Mouse (Mus musculus) layer of hippocampus, postnatal 10 days (tissue): ENCODE measurements around the gene Relb. TPM values are rescaled to one million over a fixed set of nuclear protein-coding genes. Genes with fewer than 3 reads are reported as not detected.

Experiments
- DNase-seq, 2 experiments: peaks; one replicate each; pipeline ENCODE4 v3.0.0; 2021; ENCODE audit warnings: low spot score in 2 of 2
- long read RNA-seq: library from polyadenylated mRNA; stranded (forward); transcript quantifications from one replicate; pipeline ENCODE4 v2.0.0, GENCODE M21; 2023
- total RNA-seq, 2 experiments: library from RNA; stranded (reverse); gene quantifications; 2 replicates each; pipeline ENCODE4 v1.2.3; 2021

Relb gene
- 10 to 100 TPM in 1 of 2 experiments, 1 to 10 TPM in 1; 9.2 to 10.8 TPM for total RNA-seq
- long read RNA-seq, partial matches to known transcripts: 0 of 11 reads
- long read RNA-seq, other reads (novel, unspliced or antisense): 8 of 11 reads

GRCm38 (mm10) chr7:19629361-19629734, at the start of gene Relb:
Gene Relb, minus strand, starts transcription at chr7:19629438.
- peak; percentile 93 to 94 for DNase-seq

- DNase-seq: no peak
These were observed 49.7 kb upstream of the Relb start for GRCm38 (mm10) chr7:19678901-19679300.

GRCm38 (mm10) chr7:19677872-19678271, 48.6 kb upstream of the Relb start, which contains the start of gene Apoc2:
Gene Apoc2, minus strand, starts transcription at chr7:19677941.
- no peak for DNase-seq

GRCm38 (mm10) chr7:19676662-19677061, 47.4 kb upstream of the Relb start:
- DNase-seq: no peak

- no peak for DNase-seq
These were observed 46.6 kb upstream of the Relb start for GRCm38 (mm10) chr7:19675824-19676223.

DNA sequence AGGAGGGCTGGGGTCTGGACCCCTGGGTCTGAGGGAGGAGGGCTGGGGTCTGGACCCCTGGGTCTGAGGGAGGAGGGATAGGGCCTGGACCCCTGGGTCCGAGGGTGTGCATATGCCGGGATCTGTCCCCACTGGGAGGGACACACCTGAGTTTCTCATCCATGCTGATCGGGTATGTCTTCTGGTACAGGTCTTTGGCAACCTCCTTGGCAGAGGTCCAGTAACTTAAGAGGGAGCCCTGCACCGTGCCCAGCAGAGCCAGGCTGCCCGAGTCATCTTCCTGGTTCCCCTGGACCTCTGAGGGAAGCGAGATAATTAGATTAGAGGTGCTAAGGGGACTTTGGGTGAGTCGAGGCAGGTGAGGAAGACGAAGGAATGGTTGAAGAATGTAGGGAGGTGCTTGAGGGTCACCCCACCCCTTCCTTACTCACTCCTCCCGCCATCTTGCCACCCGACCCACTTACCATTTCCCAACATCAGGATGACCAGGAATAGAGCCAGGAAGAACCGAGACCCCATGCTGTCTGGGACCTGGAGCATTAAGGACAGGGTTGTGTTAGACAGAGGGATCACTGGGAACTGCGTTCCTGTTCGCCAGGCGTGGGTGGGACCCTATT, 44.0 kb upstream of the Relb start:
- no peak for DNase-seq

GRCm38 (mm10) chr7:19671511-19671910, 42.3 kb upstream of the Relb start:
- no peak for DNase-seq

DNA sequence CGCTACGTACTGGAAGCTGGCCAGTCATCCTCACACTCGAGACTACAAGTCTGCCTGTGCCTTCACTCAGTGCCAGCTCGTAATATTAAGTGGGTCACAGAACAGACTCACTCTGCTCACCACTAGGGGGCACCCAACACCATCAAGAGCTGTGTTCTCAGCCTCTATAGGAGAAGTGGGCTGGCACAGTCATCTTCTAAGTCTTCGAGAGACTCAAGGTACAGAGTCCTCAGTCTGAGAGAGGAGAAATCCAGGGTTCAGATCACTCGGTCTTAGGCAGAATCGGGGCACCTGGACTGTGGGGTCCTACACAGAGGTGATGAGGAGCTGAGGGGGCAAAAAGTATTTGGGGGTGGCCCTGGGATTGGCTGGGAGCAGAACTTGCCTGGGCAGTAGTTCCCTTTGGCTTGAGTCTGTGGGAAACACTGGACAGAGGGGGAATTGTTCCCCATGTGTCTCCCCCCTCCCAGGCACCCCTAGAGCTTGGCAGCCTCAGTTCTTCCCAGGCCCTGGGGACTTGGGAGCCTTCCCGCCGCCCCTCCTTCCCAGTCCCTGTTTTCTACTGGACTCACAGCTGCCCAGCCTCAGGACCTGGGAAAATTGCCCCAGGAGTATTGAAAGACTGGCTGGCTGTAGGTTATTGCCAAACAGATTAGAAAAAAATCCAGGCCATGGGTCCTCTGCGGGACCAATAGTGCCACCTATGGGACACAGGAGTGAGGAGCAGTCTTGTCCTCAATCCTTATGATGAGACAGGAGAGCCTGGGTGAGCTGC, 39.9 kb upstream of the Relb start:
- DNase-seq: peak; percentile 94 to 95

DNA sequence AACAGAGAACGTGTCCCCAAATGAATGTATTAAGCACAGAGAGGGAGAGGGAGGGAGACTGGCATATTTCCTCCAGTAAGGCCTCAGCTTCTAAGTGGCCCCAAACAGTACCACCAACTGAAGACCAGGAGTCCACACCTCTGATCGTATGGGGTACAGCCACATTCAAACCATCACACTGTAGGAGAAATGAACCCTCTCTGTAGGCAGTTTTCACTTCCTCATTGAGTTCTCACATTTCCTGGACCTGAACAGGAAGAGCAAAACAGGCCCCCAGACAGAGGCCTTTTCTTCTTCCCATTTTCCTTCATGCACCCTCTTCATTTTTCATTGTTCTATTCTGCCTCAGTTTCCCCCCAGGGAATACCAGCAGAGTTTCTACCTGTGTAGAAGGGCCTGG, 38.2 kb upstream of the Relb start:
- DNase-seq: no peak

- no peak for DNase-seq
These were observed 37.5 kb upstream of the Relb start for GRCm38 (mm10) chr7:19666750-19667149.

GRCm38 (mm10) chr7:19664955-19665841, 36.0 kb upstream of the Relb start, which contains the start of gene Clptm1:
Gene Clptm1, minus strand, starts transcription at chr7:19665033.
- DNase-seq: peak; percentile 93 to 97

GRCm38 (mm10) chr7:19664455-19664954, 35.3 kb upstream of the Relb start:
- DNase-seq: no peak

DNA sequence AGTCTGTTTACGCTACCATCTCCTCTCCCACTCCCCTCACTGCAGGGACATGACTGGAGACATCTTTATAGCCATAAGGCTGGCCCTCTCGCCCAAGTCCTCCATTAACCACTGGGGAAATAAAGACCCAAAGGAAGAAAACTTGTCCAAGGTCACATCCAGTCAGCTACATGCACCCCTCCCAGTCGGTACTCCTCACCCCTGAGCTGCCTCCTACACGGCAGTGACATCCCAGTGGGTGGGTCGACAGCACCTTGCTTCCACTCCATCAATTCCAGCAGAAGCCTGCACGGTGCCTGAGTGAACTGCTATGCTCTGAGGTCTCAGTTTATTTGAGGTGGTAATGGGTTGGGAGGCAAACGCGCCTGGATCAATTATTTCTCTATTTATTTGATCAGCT, 34.7 kb upstream of the Relb start:
- DNase-seq: peak; percentile 17 to 19

GRCm38 (mm10) chr7:19652614-19653013, 23.4 kb upstream of the Relb start:
- DNase-seq: no peak

DNA sequence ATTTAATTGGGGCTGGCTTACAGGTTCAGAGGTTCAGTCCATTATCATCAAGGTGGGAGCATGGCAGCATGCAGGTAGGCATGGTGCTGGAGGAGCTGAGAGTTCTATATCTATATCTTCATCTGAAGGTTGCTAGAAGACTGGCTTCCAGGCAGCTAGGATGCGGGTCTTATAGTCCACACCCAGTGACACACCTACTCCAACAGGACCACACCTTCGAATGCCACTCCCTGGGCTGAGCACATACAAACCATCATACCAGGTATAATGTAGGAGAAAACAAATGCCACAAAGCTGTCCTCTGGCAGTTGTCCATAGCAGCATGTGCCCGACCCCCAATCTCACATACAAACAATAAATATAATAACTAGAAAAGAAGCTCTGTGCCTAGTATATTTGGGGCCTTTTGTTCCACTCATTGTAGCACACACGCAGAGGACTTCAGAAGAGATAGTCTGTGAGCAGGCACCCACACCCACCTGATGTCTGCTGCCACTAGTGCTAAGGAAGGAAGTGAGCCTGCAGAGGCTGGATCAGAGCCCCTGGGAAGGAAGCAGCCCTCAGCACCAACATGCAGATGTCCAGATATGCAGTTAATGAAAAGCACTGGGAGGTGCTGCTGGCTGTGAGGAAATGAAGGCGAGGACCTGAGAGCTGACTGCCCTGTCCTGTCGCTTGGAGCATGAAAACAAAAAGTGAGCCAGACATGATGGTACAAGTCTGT, 22.0 kb upstream of the Relb start:
- no peak for DNase-seq

- no peak for DNase-seq
These were observed 12.0 kb upstream of the Relb start for GRCm38 (mm10) chr7:19641223-19641622.

GRCm38 (mm10) chr7:19635074-19635827, 6.0 kb upstream of the Relb start:
- no peak for DNase-seq

GRCm38 (mm10) chr7:19634591-19634990, 5.4 kb upstream of the Relb start:
- DNase-seq: no peak

DNA sequence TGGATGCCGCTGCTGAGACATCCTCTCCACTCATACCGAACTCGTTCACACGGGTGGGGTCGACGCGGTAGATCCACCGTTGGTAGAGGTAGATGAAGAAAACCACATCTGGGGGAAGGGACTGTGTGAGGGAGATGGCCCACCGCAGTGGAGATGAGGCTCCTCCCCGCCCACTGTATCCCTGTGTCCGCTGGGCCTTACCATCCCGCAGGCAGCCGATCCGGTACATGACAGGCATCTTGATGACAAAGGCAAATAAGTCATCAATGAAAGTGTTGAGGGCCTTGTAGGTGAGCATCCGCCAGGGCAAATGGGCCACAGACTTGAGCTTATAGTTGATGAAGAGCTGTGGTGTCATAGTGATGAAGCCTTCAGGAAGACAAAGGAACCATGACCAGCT, 4.6 kb upstream of the Relb start:
- no peak for DNase-seq

DNA sequence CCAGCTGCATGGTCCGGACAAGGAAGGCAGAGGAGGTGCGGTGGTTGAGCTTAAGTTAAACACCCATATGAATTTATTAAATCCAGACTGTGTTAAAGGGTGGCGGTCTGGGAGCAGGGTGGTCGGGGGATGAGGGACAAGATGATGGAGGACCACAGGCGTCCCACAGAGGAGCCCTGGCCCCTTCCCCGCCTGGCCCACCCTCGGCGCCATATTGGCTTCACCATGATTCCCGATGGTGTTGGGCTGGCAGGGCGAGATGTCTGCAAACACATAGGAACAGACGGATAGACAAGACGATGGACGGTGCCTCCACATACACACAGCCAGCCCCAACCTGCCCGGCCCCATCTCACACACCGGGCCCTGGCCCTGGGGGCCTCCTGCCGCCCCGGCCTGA, 4.0 kb upstream of the Relb start:
- no peak for DNase-seq
